Mouse (Mus musculus) liver, adult (tissue): Measurements from ENCODE around the gene Dhps.

Experiments
- GATA4 ChIP-seq: IDR thresholded peaks from 2 replicates; pipeline ENCODE4 v1.6.1; 2014; ENCODE audit warnings: mild to moderate bottlenecking, low read length; ENCODE audit not compliant: insufficient replicate concordance

Dhps gene

GRCm38 (mm10) chr8:85113241-85113640 is 41.7 kb downstream of the Dhps start:
- TF ChIP-seq GATA4 = no peak

- TF ChIP-seq GATA4 = no peak
These were observed 43.9 kb downstream of the Dhps start for GRCm38 (mm10) chr8:85115501-85115900.

- no peak for TF ChIP-seq GATA4
These were observed 45.4 kb downstream of the Dhps start for GRCm38 (mm10) chr8:85116984-85117383.

- no peak for TF ChIP-seq GATA4
These were observed 47.8 kb downstream of the Dhps start for GRCm38 (mm10) chr8:85119052-85119981.

- no peak for TF ChIP-seq GATA4
These were observed 51.4 kb downstream of the Dhps start, which contains the start of gene Zfp791 for GRCm38 (mm10) chr8:85122995-85123394. TSS of gene Zfp791 (minus strand) at chr8:85123095.

- no peak for TF ChIP-seq GATA4
These were observed 52.1 kb downstream of the Dhps start for GRCm38 (mm10) chr8:85123691-85124090.
